Mouse (Mus musculus): Measurements from ENCODE around the gene Far2. TPM values are rescaled to one million over a fixed set of nuclear protein-coding genes. Genes with fewer than 3 reads are reported as not detected.
"Not testable (repeated sequence)": the region's sequence is repeated elsewhere in the genome, so short reads cannot be mapped to it uniquely, and the experiment has no call there.

The Far2 gene
- total RNA-seq, 2 experiments from 2014 or later, result 0.05 TPM; not detected in 1

- DNase-seq, result no peak
- intact Hi-C loops (cut with DNase I), result no loop called here
These were observed 69.3 kb downstream of the Far2 start for GRCm38 (mm10) chr6:148116371-148116770.

GRCm38 (mm10) chr6:148116907-148117306 lies 69.8 kb downstream of the Far2 start:
- intact Hi-C loops (cut with DNase I), result no loop called here
- DNase-seq, result no peak

DNA sequence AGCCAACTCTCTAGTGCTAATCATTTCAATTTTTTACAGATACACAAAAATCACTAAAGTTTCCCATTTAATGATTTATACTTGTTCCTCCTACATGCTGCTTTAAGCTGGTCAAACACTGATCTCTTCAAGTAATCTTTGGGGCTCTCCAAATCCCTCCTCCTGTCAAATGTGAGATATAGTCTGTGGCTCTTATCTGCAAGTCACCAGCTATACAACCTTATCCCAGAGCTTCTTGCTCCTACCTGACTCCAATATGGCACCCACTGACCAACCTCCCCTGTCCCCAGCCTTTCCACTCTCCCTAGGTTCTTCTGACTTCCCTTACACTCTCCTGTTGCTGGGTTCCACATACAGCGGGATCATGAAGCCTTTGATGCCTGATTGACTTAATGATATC lies 70.6 kb downstream of the Far2 start:
- no peak for DNase-seq
- intact Hi-C loops (cut with DNase I), result no loop called here

GRCm38 (mm10) chr6:148120703-148121102 lies 73.6 kb downstream of the Far2 start:
- no peak for DNase-seq

GRCm38 (mm10) chr6:148126851-148127250 lies 79.8 kb downstream of the Far2 start:
- intact Hi-C loops (cut with DNase I); DNase-seq: not testable (repeated sequence)

More at GRCm38 (mm10) chr6:148120703-148121102, 73.6 kb downstream of the Far2 start:
- intact Hi-C loops (cut with DNase I), result no loop called here

GRCm38 (mm10) chr6:148132314-148132713 lies 85.3 kb downstream of the Far2 start:
- intact Hi-C loops (cut with DNase I), result no loop called here

DNA sequence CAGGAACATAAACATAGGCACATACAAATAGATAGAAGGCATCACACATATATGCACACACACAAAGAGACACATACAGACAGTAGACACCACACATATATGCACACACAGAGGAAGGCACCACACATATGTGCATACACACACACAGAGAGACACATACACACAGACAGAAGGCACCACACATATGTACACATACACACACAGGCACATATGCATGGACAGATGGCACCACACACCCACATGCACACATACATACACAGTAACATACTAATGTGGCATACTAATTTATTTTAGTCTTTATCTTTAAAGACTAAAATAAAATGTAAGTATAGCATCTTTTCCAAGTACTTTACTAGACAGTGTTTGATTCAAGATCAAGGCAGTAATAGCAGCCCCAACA lies 86.5 kb downstream of the Far2 start:
- DNase-seq, result no peak
- intact Hi-C loops (cut with DNase I), result no loop called here

More at GRCm38 (mm10) chr6:148132314-148132713, 85.3 kb downstream of the Far2 start:
- DNase-seq, result no peak

DNA sequence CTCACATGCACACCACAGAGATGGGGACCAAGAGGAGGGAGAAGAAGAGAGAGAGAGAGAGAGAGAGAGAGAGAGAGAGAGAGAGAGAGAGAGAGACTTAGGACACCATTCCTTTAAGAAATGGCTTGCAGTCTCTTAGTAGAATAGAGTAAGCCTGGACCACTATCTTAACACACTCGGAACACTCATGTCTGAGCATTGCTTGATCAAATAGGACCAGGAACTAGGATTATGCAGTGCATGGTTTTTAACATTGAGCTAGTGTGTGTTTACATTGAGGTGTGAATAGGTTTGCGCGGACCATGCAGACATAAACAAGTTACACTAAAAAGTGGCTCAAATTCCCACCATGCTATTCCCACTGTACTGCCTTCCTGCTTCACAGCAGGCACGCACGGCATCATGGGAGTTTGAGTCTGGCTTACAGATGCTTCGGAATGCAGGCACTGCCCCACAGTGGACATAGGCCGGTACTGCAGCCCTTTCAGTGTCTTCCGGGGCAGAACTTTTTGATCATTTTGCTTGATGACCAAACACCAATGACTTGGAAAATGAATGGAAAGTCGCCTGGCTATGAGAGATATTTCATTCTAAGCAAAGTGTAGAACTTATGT lies 88.8 kb downstream of the Far2 start:
- intact Hi-C loops (cut with DNase I), result loop anchor here (5.0 kb wide), 1 partner anchor 134 kb away; no protein-coding TSS in a partner anchor
- peak; percentile 69 to 82 for DNase-seq

DNA sequence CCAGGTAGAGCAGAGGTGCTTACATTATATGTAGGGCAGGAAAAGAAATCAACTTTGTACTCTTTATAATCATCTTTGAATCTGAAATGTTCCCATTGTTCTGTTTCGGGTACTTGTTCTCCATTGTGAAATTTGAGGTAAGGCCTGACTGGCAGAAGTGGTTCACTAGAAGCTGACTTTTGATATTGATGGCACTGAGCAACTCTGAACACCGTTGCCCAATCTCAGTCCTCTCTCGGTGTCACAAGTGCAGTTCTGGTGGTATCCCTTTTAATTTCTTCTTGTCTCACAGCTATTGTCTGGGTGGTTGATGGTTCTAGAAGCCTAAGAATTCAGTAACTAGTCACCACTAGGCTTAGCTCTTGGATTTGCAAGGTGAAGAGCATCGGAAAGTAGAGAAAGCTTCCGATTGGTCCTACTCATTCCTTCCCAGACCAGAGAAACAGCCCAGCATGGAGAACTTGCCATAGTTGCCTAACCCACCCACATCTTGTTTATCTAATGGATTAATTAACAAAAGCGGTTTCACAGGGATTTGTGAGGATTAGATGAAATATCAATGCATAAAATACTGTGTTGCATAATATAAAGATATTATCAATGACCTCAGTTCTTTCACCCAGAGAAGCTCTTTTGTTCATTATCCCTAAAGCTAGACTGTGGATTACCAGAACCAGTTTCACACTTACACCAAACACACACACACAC lies 92.4 kb downstream of the Far2 start:
- intact Hi-C loops (cut with DNase I), result loop anchor here (5.0 kb wide), 1 partner anchor 137 kb away; no protein-coding TSS in a partner anchor
- DNase-seq, result no peak

- intact Hi-C loops (cut with DNase I), result no loop called here
- DNase-seq, result no peak
These were observed 94.8 kb downstream of the Far2 start for GRCm38 (mm10) chr6:148141874-148142273.

DNA sequence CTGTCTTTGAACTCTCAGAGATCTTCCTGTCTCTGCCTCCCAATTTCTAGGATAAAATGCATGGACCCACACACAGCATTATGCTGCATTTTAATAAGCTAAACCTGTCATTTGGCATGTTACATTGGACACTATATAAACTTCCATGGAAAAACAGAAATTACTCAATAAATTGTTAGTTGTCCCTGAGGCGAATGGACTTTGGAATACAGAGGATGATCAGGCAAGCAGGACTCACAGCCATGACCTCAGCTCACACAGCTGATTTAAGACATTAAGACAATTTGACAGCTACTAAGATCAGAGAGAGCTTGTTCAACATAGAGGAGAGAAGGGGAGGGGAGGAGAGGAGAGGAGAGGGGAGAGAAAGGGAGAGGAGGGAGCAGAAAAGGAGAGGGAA lies 95.4 kb downstream of the Far2 start:
- intact Hi-C loops (cut with DNase I), result no loop called here
- DNase-seq, result no peak

DNA sequence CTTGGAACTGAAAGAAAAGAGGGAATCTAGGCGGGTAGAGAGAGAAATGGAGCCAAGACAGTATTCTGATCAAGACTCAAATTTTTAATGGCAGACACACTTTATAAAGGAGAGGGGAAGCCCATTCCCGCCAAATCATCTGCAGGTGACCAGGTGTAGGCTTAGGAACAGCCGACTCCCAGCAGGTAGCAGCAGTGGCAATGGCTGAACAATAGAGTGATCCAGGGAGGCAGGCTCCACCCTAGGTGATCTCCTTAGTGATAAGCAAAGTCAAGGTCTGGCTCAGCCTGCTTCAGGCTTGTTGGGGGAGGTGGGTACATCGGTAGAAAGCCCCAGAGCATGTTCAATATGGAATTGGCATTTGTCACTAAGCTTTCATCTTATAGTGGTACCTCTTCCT lies 105.2 kb downstream of the Far2 start:
- DNase-seq; intact Hi-C loops (cut with DNase I): not testable (repeated sequence)

DNA sequence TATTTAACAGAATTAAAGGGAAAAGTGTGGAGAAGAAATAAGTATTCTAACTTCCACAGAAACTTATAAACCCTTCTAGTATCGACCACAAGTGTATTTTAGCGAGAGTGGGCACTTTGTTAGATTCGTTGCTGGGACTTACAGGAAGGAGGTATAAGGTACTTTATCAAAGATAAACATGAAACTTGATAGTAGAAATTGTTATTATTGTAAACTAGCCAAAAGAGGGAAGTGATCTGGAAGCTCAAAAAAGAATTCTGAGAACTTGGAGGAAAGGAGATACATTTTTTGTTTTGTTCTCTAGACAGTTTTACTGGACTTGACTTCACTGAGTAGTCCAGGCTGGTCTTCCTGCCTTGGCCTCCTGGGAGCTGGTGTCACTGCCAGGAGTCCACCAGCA lies 125.8 kb downstream of the Far2 start:
- no peak for DNase-seq
- intact Hi-C loops (cut with DNase I), result no loop called here

- no peak for DNase-seq
- intact Hi-C loops (cut with DNase I), result no loop called here
These were observed 138.6 kb downstream of the Far2 start for GRCm38 (mm10) chr6:148185694-148186093.

- intact Hi-C loops (cut with DNase I), result no loop called here
- no peak for DNase-seq
These were observed 147.1 kb downstream of the Far2 start for GRCm38 (mm10) chr6:148193972-148194701.

GRCm38 (mm10) chr6:148199177-148199576 lies 152.1 kb downstream of the Far2 start:
- intact Hi-C loops (cut with DNase I), result no loop called here
- no peak for DNase-seq

DNA sequence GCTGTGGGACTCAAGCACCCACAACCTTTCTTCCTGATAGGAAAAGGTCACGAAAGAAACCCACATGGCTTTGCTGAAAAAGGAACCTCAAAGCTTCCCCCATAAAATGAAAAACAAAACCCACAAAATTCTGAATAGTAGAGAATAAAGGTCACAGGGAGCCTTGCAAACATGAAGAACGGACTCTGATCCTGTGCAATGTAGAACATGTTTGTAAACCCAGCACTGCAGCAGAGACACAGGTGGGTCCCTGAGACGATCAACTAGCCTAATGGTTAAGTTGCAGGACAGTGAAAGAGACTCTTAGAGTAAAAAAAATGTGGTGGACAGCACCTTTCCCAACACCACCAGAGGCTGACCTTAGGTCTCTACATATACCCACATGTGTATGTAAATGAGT lies 152.7 kb downstream of the Far2 start:
- intact Hi-C loops (cut with DNase I), result no loop called here
- no peak for DNase-seq

DNA sequence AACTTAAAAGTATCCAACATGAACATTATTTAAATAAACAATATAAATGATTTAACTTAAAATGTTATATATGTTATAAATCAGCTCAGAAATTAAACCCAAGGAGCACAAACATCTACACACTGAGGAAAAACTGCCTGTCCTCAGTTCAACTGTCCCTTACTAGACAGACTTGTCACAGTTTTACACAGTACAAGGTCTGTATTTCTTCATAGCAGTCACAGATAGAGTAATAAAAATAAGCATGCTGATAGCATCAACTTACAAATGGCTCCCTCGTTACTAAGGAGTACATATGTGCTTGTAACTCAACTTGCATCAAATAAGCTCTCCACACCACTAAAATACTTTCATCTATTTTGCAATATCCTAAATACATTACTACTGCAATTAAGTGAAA lies 158.1 kb downstream of the Far2 start:
- no peak for DNase-seq
- intact Hi-C loops (cut with DNase I), result no loop called here

DNA sequence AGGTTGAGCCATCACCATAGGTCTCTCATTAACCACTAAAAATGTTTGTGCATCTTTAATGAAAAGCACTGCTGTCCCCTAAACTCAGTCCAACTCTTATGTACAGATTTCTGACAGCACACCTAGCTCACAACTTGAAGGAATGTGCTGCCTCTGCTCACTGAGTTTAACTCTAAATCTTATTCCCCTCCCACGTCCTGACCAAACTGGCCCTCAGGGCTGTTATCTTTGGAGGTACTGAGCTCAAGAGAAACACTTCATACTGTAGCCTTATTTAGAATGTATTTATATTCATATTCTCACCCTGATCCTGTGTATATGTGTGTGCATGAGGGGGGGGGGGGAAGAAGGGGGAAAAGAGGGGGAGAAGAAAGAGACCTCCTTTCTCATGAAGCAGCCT lies 160.5 kb downstream of the Far2 start:
- intact Hi-C loops (cut with DNase I), result no loop called here
- DNase-seq, result no peak

DNA sequence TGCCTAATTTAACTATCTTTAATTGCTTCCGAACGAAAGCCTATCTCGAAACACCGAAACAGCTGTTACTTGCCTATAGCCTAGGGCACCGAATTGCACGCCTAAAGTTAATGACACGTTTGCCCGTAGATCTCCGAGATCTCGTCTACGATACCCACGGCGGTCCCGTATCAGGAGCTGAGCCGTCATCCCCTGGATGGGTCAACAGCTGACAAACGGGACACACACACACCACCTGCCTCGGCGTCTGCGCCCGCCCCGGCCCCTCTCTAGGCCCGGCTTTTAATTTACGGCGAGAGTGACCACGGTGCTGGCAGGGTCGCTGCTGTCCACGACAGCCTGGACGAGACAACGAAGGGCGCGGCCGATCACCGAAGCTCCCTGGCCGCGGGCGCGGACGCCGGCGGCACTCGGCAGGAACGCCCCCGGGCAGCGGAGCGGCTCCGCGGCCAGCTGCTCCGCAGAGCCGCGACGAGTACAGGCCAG lies 164.4 kb downstream of the Far2 start:
- no peak for DNase-seq
- intact Hi-C loops (cut with DNase I), result loop anchor here (5.0 to 10.0 kb wide), 2 partner anchors 703 to 1096 kb away; partner anchors contain the start of gene Resf1
